Mouse (Mus musculus): ENCODE measurements around the gene Zdhhc14.

GRCm38 (mm10) chr17:5493809-5494208 lies 1.5 kb downstream of the Zdhhc14 start:
- TF ChIP-seq CTCF (IDR thresholded peaks at IDR 0.05; ENCODE audit: low read depth), result no peak
- no peak for TF ChIP-seq EP300 (optimal IDR thresholded peaks at IDR 0.05)
